Mouse (Mus musculus): ENCODE measurements at regions not wholly inside any gene's neighbourhood (a gene's known extent, or its start where the extent isn't known, plus 50 kb on each side); places are given as distances from the start of the nearest gene placed in this dataset.
"Not testable (repeated sequence)": the region's sequence is repeated elsewhere in the genome, so short reads cannot be mapped to it uniquely, and the experiment has no call there.

GRCm38 (mm10) chr12:27896682-27897081, 554.3 kb upstream of the Sox11 start:
- not testable (repeated sequence) for TF ChIP-seq POLR2A (IDR thresholded peaks at IDR 0.05; ENCODE audit: low read depth, low read length); CTCF (IDR thresholded peaks at IDR 0.05; ENCODE audit: extremely low read depth, insufficient read length, insufficient replicate concordance, low read depth, low read length)

Data from small intestine, adult 2 months (tissue).